Mouse (Mus musculus): ENCODE measurements around the gene Synrg. TPM values are rescaled to one million over a fixed set of nuclear protein-coding genes. Genes with fewer than 3 reads are reported as not detected.

The Synrg gene
- total and polyA plus RNA-seq, 3 experiments, result 9.5 to 25.2 (median 15.8) TPM

DNA sequence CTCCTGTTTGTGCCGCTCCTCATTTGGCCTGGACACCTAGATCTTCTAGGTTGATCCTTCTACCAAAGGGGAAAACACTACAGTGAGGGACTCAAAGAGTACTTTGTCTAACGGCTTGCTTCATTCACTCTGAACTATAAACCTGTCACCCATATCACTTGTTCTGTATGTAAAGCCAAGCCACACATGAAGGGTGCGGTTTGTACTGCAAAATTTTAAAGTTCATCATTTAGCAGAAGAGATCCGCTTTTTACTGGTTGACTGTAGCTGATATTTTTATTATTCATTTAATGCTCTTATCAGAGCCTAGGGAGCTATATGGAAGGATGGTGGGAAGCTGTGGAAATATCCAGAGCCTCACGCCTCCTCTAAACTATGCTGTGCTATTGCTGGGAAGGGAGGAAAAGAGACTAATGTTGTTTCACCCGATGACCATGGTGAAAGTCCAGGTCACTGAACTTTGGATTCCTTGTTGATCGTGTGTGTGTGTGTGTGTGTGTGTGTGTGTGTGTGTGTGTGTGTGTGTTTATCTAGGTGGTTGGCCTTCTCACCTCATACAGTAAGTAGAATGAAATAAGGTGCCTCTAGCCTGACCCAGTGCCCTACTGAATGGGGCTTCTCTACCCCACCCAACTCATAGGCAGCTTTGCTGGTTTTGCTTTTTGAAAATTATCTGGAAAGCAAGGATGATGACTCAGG lies 52.7 kb downstream of the Synrg start:
- H3K9me3 ChIP-seq (replicated peaks; ENCODE audit: low read length), result no peaks in the 10 kb centered on the region
- TF ChIP-seq KAT2A (IDR thresholded peaks at IDR 0.05; ENCODE audit: insufficient replicate concordance, low read length) (no peak), ZMIZ1 (IDR thresholded peaks at IDR 0.05; ENCODE audit: low read depth, low read length) (no peak)
- DNase-seq (ENCODE audit: extremely low read depth), result no peak
- peaks cover 2 to 11% of the 10 kb centered on the region in 2 experiments; a peak in 2 of 4 replicates for H3K4me1 ChIP-seq (ENCODE audit: control insufficient read depth in 1 of 2, insufficient read depth in 2 of 2)
- dilution Hi-C loops (cut with MboI; ENCODE audit: extremely low pct_ligation_motif_present, extremely low pct_unique_long_range_greater_than_20kb, low sequenced_read_pairs), result no loop called here
- no peak overlapping the region for H3K9ac ChIP-seq (ENCODE audit: insufficient read depth, low read depth)
- no peak overlapping the region for H3K4me2 ChIP-seq (ENCODE audit: insufficient read depth, low read depth, poor library complexity, severe bottlenecking)
- no peak overlapping the region for H3K4me3 ChIP-seq (replicated peaks in 1 of 3; ENCODE audit: low read depth in 2 of 3, low read length in 2 of 3, poor library complexity in 1 of 3)
- H3K27ac ChIP-seq (ENCODE audit: insufficient read depth, low read depth), result no peak overlapping the region
- no peaks in the 10 kb centered on the region; the same call in 1 of the 2 replicates for H3K79me2 ChIP-seq (replicated peaks; ENCODE audit: control insufficient read depth, extremely low read depth, insufficient read depth, poor library complexity, severe bottlenecking)
- peaks cover 38 to 68% of the 10 kb centered on the region in 2 experiments for H3K36me3 ChIP-seq (replicated peaks in 1 of 2; ENCODE audit: control insufficient read depth in 1 of 2, insufficient read depth in 1 of 2, low read length in 1 of 2)
- no peaks in the 10 kb centered on the region for H3K27me3 ChIP-seq (replicated peaks)
- in situ Hi-C loops (cut with MboI; ENCODE audit: low pct_ligation_motif_present, low pct_unique_long_range_greater_than_20kb, low sequenced_read_pairs), result no loop called here

DNA sequence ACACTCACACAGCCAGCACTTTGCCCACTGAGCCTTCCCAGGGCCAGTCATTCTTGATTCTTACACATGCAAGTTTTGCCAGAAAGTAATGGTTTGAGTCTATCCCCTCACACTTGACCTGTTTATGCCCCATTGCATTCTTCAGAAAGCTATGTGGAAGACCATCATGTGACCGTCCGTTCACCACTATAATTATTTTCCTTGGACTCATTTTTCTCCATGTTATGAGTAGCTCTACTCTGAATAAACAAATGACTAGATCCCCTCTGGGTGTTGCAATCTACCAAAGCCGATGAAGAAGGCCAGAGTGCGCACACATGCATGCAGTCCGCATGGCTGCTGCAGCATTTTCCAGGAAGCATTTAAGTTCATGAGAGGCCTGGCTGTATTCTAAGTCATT lies 63.0 kb downstream of the Synrg start:
- H3K27ac ChIP-seq (ENCODE audit: insufficient read depth, low read depth), result no peak overlapping the region
- in situ Hi-C loops (cut with MboI; ENCODE audit: low pct_ligation_motif_present, low pct_unique_long_range_greater_than_20kb, low sequenced_read_pairs), result no loop called here
- no peaks in the 10 kb centered on the region for H3K79me2 ChIP-seq (replicated peaks; ENCODE audit: control insufficient read depth, extremely low read depth, insufficient read depth, poor library complexity, severe bottlenecking)
- no peak overlapping the region for H3K9ac ChIP-seq (ENCODE audit: insufficient read depth, low read depth)
- no peak overlapping the region for H3K4me2 ChIP-seq (ENCODE audit: insufficient read depth, low read depth, poor library complexity, severe bottlenecking)
- dilution Hi-C loops (cut with MboI; ENCODE audit: extremely low pct_ligation_motif_present, extremely low pct_unique_long_range_greater_than_20kb, low sequenced_read_pairs), result no loop called here
- H3K4me3 ChIP-seq (replicated peaks in 1 of 3; ENCODE audit: low read depth in 2 of 3, low read length in 2 of 3, poor library complexity in 1 of 3), result no peak overlapping the region
- no peaks in the 10 kb centered on the region for H3K27me3 ChIP-seq (replicated peaks)
- peaks cover 49 to 88% of the 10 kb centered on the region in 2 experiments for H3K36me3 ChIP-seq (replicated peaks in 1 of 2; ENCODE audit: control insufficient read depth in 1 of 2, insufficient read depth in 1 of 2, low read length in 1 of 2)
- H3K4me1 ChIP-seq (ENCODE audit: control insufficient read depth in 1 of 2, insufficient read depth in 2 of 2), result peaks cover 0 to 5% of the 10 kb centered on the region in 2 experiments; a peak in 1 of 4 replicates
- TF ChIP-seq CTCF (conservative IDR thresholded peaks at IDR 0.05 in 1 of 2, IDR thresholded peaks at IDR 0.05 in 1 of 2; ENCODE audit: low read depth in 2 of 2, low read length in 2 of 2), result no peak
- no peak for TF ChIP-seq ELF1 (IDR thresholded peaks at IDR 0.05; ENCODE audit: low read depth, low read length)
- no peak for TF ChIP-seq POLR2AphosphoS2 (IDR thresholded peaks at IDR 0.05; ENCODE audit: low read depth, low read length)
- TF ChIP-seq JUN (IDR thresholded peaks at IDR 0.05; ENCODE audit: insufficient read depth, low read depth, low read length), result no peak
- TF ChIP-seq ETS1 (conservative IDR thresholded peaks at IDR 0.05; ENCODE audit: low read depth, low read length), result no peak
- TF ChIP-seq UBTF (IDR thresholded peaks at IDR 0.05; ENCODE audit: low read depth, low read length), result no peak
- TF ChIP-seq PAX5 (IDR thresholded peaks at IDR 0.05; ENCODE audit: low read length), result no peak
- TF ChIP-seq EP300 (IDR thresholded peaks at IDR 0.05; ENCODE audit: low read length), result no peak
- no peak for TF ChIP-seq RCOR1 (conservative IDR thresholded peaks at IDR 0.05; ENCODE audit: low read depth, low read length)
- TF ChIP-seq TCF12 (IDR thresholded peaks at IDR 0.05; ENCODE audit: low read depth, low read length), result no peak
- peaks cover 3% of the 10 kb centered on the region for H3K9me3 ChIP-seq (replicated peaks; ENCODE audit: low read length)
- no peak for DNase-seq (ENCODE audit: extremely low read depth)

All from CH12.LX (cell line).